Mouse (Mus musculus) Patski (cell line): ENCODE measurements at regions not wholly inside any gene's neighbourhood (a gene's known extent, or its start where the extent isn't known, plus 50 kb on each side); places are given as distances from the start of the nearest gene placed in this dataset.
"Not testable (repeated sequence)": the region's sequence is repeated elsewhere in the genome, so short reads cannot be mapped to it uniquely, and the experiment has no call there.

Experiments used
- ATAC-seq: fragments of 100-300 bp; one replicate; pipeline ENCODE4 v1.8.0; 2021
- CTCF ChIA-PET: fragments of 350-600 bp; sonication (Branson Sonifier 250); formaldehyde crosslinking; loops from one replicate; lab custom pipeline; 2022; ENCODE audit warnings: inconsistent platforms; lab: Charles Lee
- POLR2A ChIA-PET: fragments of 350-600 bp; sonication (Branson Sonifier 250); formaldehyde crosslinking; loops from one replicate; lab custom pipeline; 2022; ENCODE audit warnings: antibody characterized with exemption, inconsistent platforms; lab: Charles Lee
- DNase-seq: peaks from one replicate; pipeline ENCODE4 v3.0.0-alpha.2; 2011; ENCODE audit warnings: low read depth, low spot score
- H3K27me3 ChIP-seq: fragments of 371-371 bp; one replicate; pipeline ENCODE4 v1.5.1; 2021
- CTCF ChIP-seq: fragments of 100-300 bp; IDR thresholded peaks from one replicate; pipeline ENCODE4 v1.5.1; 2021
- in situ Hi-C: fragments of 300-500 bp; cut with MboI; formaldehyde crosslinking; loops from 3 replicates; pipeline ENCODE4 v1.11.1; 2018; ENCODE audit warnings: low pct_unique_long_range_greater_than_20kb, mixed read lengths

GRCm38 (mm10) chr1:149323095-149323494 is 638.0 kb downstream of the Pla2g4a start:
- CTCF ChIA-PET = no interaction called here
- no peak for TF ChIP-seq CTCF
- no peak for ATAC-seq
- in situ Hi-C loops = no loop called here
- no peak for DNase-seq
- H3K27me3 ChIP-seq = no peaks in the 10 kb centered on the region
- POLR2A ChIA-PET = no interaction called here

DNA sequence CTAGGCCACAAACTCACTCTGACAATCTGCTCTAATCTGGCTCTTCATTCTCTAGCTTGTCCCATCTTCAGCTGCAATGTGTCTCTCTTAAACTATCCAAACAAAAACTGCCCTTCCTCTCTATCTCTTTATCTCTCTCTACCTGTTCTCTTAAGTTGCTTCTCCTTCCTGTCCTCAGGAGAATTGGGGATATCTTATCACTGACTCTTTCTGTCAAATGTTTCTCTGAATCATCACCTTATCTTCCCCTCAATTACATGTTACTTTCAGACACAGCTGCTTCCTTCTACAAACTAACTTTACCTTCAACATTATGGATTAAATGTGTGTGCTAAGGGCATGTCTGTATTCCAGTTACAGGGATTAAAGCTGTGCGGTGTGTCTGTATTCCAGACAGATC is 671.4 kb downstream of the Pla2g4a start:
- ChIA-PET POLR2A (no interaction called here), CTCF (no interaction called here)
- ATAC-seq = no peak
- no peak for TF ChIP-seq CTCF
- in situ Hi-C loops = no loop called here
- H3K27me3 ChIP-seq = no peaks in the 10 kb centered on the region
- DNase-seq = no peak

GRCm38 (mm10) chr1:149274932-149275331 is 686.2 kb downstream of the Pla2g4a start:
- in situ Hi-C loops = no loop called here

DNA sequence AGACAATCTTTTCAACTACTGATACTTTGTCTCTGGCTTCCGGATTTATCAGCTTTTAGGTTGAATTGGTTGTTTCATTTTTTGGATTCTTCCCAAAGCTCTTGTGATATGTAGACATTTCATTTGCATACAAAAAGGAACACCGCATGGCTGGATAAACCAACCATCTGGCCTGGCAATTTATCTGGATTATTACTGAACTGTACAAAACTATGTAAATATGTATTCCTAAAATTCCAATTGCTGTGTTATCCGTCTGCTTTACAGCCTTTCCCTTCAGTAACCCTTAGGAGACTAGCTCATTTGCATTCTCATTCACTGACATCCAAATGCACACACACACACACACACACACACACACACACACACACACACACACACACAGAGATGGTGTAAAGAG is 704.2 kb downstream of the Pla2g4a start:
- no peaks in the 10 kb centered on the region for H3K27me3 ChIP-seq
- ChIA-PET POLR2A (no interaction called here), CTCF (no interaction called here)
- TF ChIP-seq CTCF = no peak
- in situ Hi-C loops = no loop called here
- DNase-seq = no peak
- no peak for ATAC-seq

More at GRCm38 (mm10) chr1:149274932-149275331, 686.2 kb downstream of the Pla2g4a start:
- DNase-seq (no peak), ATAC-seq (no peak)
- no peaks in the 10 kb centered on the region for H3K27me3 ChIP-seq
- TF ChIP-seq CTCF = no peak
- ChIA-PET CTCF (interaction anchor here (1.5 kb wide), 1 partner anchor 23 kb away, joined by 4 read pairs; no protein-coding TSS in a partner anchor), POLR2A (no interaction called here)

DNA sequence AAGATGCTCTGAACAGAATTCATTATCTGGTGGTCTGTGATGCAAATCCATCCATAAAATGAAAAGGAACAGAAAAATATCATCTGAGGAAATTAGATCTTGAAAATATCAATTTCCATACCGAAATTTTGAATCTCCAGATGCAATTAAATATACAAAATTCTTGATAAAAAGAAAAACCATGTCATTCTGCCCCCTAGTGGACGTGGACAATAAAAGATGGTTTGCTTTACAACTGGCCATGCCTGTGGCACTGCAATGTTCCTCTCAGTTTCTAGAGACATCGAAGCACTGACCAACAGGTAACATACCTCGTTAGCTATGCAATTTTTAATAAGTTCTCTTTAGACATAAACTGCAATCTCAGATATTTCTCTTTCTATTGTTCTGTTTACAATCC is 706.9 kb downstream of the Pla2g4a start:
- in situ Hi-C loops = no loop called here
- POLR2A ChIA-PET = no interaction called here
- no peaks in the 10 kb centered on the region for H3K27me3 ChIP-seq
- TF ChIP-seq CTCF = peak; percentile 59
- CTCF ChIA-PET = no interaction called here
- DNase-seq (no peak), ATAC-seq (no peak)

- no peaks in the 10 kb centered on the region for H3K27me3 ChIP-seq
- in situ Hi-C loops = no loop called here
- TF ChIP-seq CTCF = no peak
- DNase-seq (no peak), ATAC-seq (no peak)
- ChIA-PET POLR2A (no interaction called here), CTCF (no interaction called here)
Measured at GRCm38 (mm10) chr1:149238329-149239015, 722.6 kb downstream of the Pla2g4a start.

- ATAC-seq, POLR2A ChIA-PET, in situ Hi-C loops, DNase-seq, H3K27me3 ChIP-seq: not testable (repeated sequence)
- CTCF ChIA-PET = interaction anchor here (0.7 kb wide), 1 partner anchor 12 kb away, joined by 4 read pairs; no protein-coding TSS in a partner anchor
Measured at GRCm38 (mm10) chr1:149227170-149227569, 733.9 kb downstream of the Pla2g4a start.

DNA sequence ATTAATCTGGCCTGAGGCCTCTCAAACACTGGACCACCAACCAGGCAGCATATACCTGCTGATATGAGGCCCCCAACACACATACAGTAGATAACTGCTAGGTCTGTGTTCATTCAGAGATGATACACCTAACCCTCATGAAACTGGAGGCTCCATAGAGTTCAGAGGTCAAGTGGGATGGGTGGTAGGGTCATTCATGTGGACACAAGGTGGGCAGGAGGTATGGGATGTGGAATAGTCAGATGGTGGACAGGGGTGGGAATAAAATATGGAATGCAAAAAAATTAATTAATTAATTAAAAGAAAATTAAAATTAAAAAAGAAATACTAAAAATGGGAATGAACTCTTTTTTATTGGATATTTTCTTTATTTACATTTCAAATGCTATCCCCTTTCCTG is 734.7 kb downstream of the Pla2g4a start:
- in situ Hi-C loops = no loop called here
- TF ChIP-seq CTCF = no peak
- ATAC-seq (no peak), DNase-seq (no peak)
- no peaks in the 10 kb centered on the region for H3K27me3 ChIP-seq
- ChIA-PET CTCF (no interaction called here), POLR2A (no interaction called here)

DNA sequence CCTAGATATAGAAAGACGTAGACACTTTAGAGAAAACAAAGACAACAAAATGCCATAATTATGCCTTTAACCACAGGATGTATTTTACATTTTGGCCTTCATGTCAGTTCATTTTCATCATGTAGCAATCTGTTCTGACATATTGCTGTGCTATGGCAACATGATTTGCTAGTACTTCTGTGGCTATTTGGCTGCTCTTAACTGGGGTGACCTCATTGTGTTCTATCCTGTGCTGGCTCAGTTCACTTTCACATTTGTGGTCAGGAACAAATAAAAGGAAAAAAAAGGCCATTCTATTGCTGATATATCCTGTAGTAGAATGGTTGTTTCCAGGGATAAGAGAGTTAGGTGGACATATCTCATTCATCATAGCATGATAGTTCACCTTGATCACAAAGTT is 758.5 kb downstream of the Pla2g4a start:
- ChIA-PET CTCF (no interaction called here), POLR2A (no interaction called here)
- no peaks in the 10 kb centered on the region for H3K27me3 ChIP-seq
- in situ Hi-C loops = no loop called here
- DNase-seq (no peak), ATAC-seq (no peak)
- TF ChIP-seq CTCF = no peak

- POLR2A ChIA-PET = no interaction called here
- no peak for ATAC-seq
- CTCF ChIA-PET = no interaction called here
- in situ Hi-C loops = no loop called here
- no peak for DNase-seq
- H3K27me3 ChIP-seq = no peaks in the 10 kb centered on the region
- no peak for TF ChIP-seq CTCF
Measured at GRCm38 (mm10) chr1:149199284-149199683, 761.8 kb downstream of the Pla2g4a start.

DNA sequence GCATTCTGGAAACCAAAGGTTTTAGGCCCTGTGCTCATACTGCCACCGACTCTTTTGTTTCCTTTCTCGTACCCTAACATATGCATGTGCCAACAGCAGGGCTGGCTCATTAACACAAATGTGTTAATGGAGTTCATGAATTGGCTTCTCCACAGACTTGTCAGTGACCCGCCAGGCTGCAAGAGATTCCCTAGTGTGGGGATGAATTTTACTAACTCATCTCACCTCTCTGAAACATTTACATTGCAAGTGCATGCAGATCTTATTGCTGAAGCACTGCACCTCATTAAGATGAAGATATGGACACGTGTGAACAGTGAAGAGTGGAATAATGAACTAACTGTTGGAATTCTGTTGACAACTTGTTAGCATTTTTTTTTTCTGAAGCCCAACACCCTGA is 762.2 kb downstream of the Pla2g4a start:
- in situ Hi-C loops = no loop called here
- ATAC-seq (no peak), DNase-seq (no peak)
- H3K27me3 ChIP-seq = no peaks in the 10 kb centered on the region
- CTCF ChIA-PET = no interaction called here
- TF ChIP-seq CTCF = no peak
- POLR2A ChIA-PET = no interaction called here
